Mouse (Mus musculus): Measurements from ENCODE around the gene Npm1. TPM values are rescaled to one million over a fixed set of nuclear protein-coding genes. Genes with fewer than 3 reads are reported as not detected.

Gene Npm1
- total and polyA plus RNA-seq, 2 experiments from 2014 or later = 179 to 254 TPM

- Histone ChIP-seq H3K27me3 (ENCODE audit: control insufficient read depth, insufficient read depth, low read length) (no peaks in the 10 kb centered on the region), H3K27ac (ENCODE audit: low read depth) (no peak overlapping the region), H3K9me3 (replicated peaks; ENCODE audit: control insufficient read depth, low read length) (no peaks in the 10 kb centered on the region), H3K4me1 (ENCODE audit: control insufficient read depth, insufficient read depth) (peaks cover 10% of the 10 kb centered on the region), H3K4me2 (ENCODE audit: low read depth, low read length) (no peak overlapping the region), H3K36me3 (replicated peaks; ENCODE audit: control insufficient read depth, insufficient read depth, low read length) (peaks cover 50% of the 10 kb centered on the region), H3K4me3 (ENCODE audit: low read depth, low read length) (no peak overlapping the region), H3K9ac (replicated peaks; ENCODE audit: low read depth, low read length) (no peak overlapping the region)
- DNase-seq (ENCODE audit: low spot score) = no peak
- WGBS = 88% methylated on average over 3 of the region's 3 CpGs
- ATAC-seq (ENCODE audit: insufficient read depth, low read depth) = no peak
- no peak for TF ChIP-seq CTCF (IDR thresholded peaks at IDR 0.05; ENCODE audit: low read depth)
- no peak for TF ChIP-seq EP300 (IDR thresholded peaks at IDR 0.05; ENCODE audit: low read depth)
Observed at GRCm38 (mm10) chr11:33159741-33160140, 3.3 kb downstream of the Npm1 start.

DNA sequence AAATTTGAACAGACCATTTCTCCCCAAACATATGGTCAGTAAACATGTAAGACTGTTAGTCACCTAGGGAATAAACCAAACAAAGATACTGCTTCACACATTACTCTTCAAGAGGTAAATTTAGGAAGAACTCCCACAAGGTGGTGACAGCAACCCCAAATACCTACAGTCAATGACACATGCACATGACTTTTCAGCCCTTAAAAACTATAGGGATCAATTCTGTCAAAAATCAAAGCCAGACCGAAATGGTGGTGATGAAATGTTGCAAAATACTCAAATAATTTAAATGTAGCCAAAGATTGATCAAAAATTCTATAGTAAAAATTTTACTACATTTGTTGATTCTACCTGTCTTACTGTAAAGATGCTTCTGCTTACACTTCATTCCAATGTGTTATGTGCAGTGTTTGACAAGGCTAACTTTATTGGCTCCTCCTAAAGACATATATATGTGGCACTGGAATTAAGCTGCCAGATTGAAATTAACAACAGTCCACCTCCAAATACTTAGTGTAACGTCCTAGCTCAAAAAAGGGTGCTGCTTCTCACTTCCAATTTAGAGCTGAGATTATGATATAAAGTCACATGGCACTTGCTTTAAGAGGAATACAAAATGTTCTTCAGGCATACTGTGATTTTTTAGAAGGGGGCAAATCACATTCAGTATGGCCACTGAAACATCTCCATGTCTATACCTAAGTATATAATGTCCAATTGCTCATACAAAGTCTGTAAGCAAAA, 5.4 kb downstream of the Npm1 start:
- DNase-seq (ENCODE audit: low spot score) (no peak), ATAC-seq (ENCODE audit: insufficient read depth, low read depth) (no peak)
- Histone ChIP-seq H3K4me1 (ENCODE audit: control insufficient read depth, insufficient read depth) (peaks cover 10% of the 10 kb centered on the region), H3K27me3 (ENCODE audit: control insufficient read depth, insufficient read depth, low read length) (no peaks in the 10 kb centered on the region), H3K4me2 (ENCODE audit: low read depth, low read length) (no peak overlapping the region), H3K36me3 (replicated peaks; ENCODE audit: control insufficient read depth, insufficient read depth, low read length) (peaks cover 66% of the 10 kb centered on the region), H3K27ac (ENCODE audit: low read depth) (no peak overlapping the region), H3K9me3 (replicated peaks; ENCODE audit: control insufficient read depth, low read length) (no peaks in the 10 kb centered on the region), H3K4me3 (ENCODE audit: low read depth, low read length) (no peak overlapping the region), H3K9ac (replicated peaks; ENCODE audit: low read depth, low read length) (no peak overlapping the region)
- TF ChIP-seq EP300 (IDR thresholded peaks at IDR 0.05; ENCODE audit: low read depth) (no peak), CTCF (IDR thresholded peaks at IDR 0.05; ENCODE audit: low read depth) (no peak)
- 71% methylated on average over 2 of the region's 2 CpGs for WGBS

GRCm38 (mm10) chr11:33156436-33157015, 6.5 kb downstream of the Npm1 start:
- Histone ChIP-seq H3K4me3 (ENCODE audit: low read depth, low read length) (no peak overlapping the region), H3K9ac (replicated peaks; ENCODE audit: low read depth, low read length) (no peak overlapping the region), H3K4me1 (ENCODE audit: control insufficient read depth, insufficient read depth) (peaks cover 5% of the 10 kb centered on the region), H3K4me2 (ENCODE audit: low read depth, low read length) (no peak overlapping the region), H3K27ac (ENCODE audit: low read depth) (no peak overlapping the region), H3K9me3 (replicated peaks; ENCODE audit: control insufficient read depth, low read length) (no peaks in the 10 kb centered on the region), H3K27me3 (ENCODE audit: control insufficient read depth, insufficient read depth, low read length) (no peaks in the 10 kb centered on the region), H3K36me3 (replicated peaks; ENCODE audit: control insufficient read depth, insufficient read depth, low read length) (peaks cover 73% of the 10 kb centered on the region)
- ATAC-seq (ENCODE audit: insufficient read depth, low read depth) (no peak), DNase-seq (ENCODE audit: low spot score) (no peak)
- WGBS = 84% methylated on average over 4 of the region's 4 CpGs
- TF ChIP-seq EP300 (IDR thresholded peaks at IDR 0.05; ENCODE audit: low read depth) = no peak

- H3K36me3 ChIP-seq (replicated peaks; ENCODE audit: control insufficient read depth, insufficient read depth, low read length) = peaks cover 73% of the 10 kb centered on the region
- WGBS = 76% methylated on average over 3 of the region's 3 CpGs
- no peak overlapping the region for H3K27ac ChIP-seq (ENCODE audit: low read depth)
Observed at GRCm38 (mm10) chr11:33154459-33154858, 8.5 kb downstream of the Npm1 start.

GRCm38 (mm10) chr11:33152997-33153396, 10.0 kb downstream of the Npm1 start:
- Histone ChIP-seq H3K4me3 (ENCODE audit: low read depth, low read length) (no peak overlapping the region), H3K9me3 (replicated peaks; ENCODE audit: control insufficient read depth, low read length) (no peaks in the 10 kb centered on the region), H3K4me2 (ENCODE audit: low read depth, low read length) (no peak overlapping the region), H3K9ac (replicated peaks; ENCODE audit: low read depth, low read length) (no peak overlapping the region), H3K36me3 (replicated peaks; ENCODE audit: control insufficient read depth, insufficient read depth, low read length) (peaks cover 61% of the 10 kb centered on the region), H3K27me3 (ENCODE audit: control insufficient read depth, insufficient read depth, low read length) (no peaks in the 10 kb centered on the region), H3K27ac (ENCODE audit: low read depth) (no peak overlapping the region), H3K4me1 (ENCODE audit: control insufficient read depth, insufficient read depth) (no peaks in the 10 kb centered on the region)
- TF ChIP-seq EP300 (IDR thresholded peaks at IDR 0.05; ENCODE audit: low read depth) = no peak
- ATAC-seq (ENCODE audit: insufficient read depth, low read depth) (no peak), DNase-seq (ENCODE audit: low spot score) (no peak)
- 89% methylated on average over 1 of the region's 1 CpGs for WGBS

More at GRCm38 (mm10) chr11:33154459-33154858, 8.5 kb downstream of the Npm1 start:
- H3K4me3 ChIP-seq (ENCODE audit: low read depth, low read length) = no peak overlapping the region
- no peaks in the 10 kb centered on the region for H3K4me1 ChIP-seq (ENCODE audit: control insufficient read depth, insufficient read depth)
- no peak overlapping the region for H3K4me2 ChIP-seq (ENCODE audit: low read depth, low read length)
- H3K9me3 ChIP-seq (replicated peaks; ENCODE audit: control insufficient read depth, low read length) = no peaks in the 10 kb centered on the region
- H3K9ac ChIP-seq (replicated peaks; ENCODE audit: low read depth, low read length) = no peak overlapping the region
- ATAC-seq (ENCODE audit: insufficient read depth, low read depth) (no peak), DNase-seq (ENCODE audit: low spot score) (no peak)
- TF ChIP-seq EP300 (IDR thresholded peaks at IDR 0.05; ENCODE audit: low read depth) = no peak
- TF ChIP-seq CTCF (IDR thresholded peaks at IDR 0.05; ENCODE audit: low read depth) = no peak
- no peaks in the 10 kb centered on the region for H3K27me3 ChIP-seq (ENCODE audit: control insufficient read depth, insufficient read depth, low read length)

DNA sequence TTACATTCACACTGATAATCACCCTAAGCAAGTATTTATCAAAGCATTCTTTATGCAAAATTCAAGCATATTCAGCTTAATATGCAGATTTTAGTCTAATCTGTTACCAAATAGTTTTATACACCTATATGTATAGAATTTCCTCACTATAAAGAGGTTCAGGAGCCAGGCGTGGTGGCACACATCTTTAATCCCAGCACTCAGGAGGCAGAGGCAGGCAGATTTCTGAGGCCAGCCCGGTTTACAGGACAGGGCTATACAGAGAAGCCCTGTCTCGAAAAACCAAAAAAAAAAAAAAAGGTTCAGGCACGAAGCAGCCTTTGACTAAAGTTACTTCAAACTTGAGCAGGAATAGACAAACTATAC, 11.2 kb downstream of the Npm1 start:
- Histone ChIP-seq H3K4me3 (ENCODE audit: low read depth, low read length) (no peak overlapping the region), H3K9ac (replicated peaks; ENCODE audit: low read depth, low read length) (no peak overlapping the region), H3K27me3 (ENCODE audit: control insufficient read depth, insufficient read depth, low read length) (no peaks in the 10 kb centered on the region), H3K27ac (ENCODE audit: low read depth) (no peak overlapping the region), H3K9me3 (replicated peaks; ENCODE audit: control insufficient read depth, low read length) (no peaks in the 10 kb centered on the region), H3K36me3 (replicated peaks; ENCODE audit: control insufficient read depth, insufficient read depth, low read length) (peaks cover 51% of the 10 kb centered on the region), H3K4me1 (ENCODE audit: control insufficient read depth, insufficient read depth) (no peaks in the 10 kb centered on the region), H3K4me2 (ENCODE audit: low read depth, low read length) (no peak overlapping the region)
- no peak for TF ChIP-seq EP300 (IDR thresholded peaks at IDR 0.05; ENCODE audit: low read depth)
- ATAC-seq (ENCODE audit: insufficient read depth, low read depth) (no peak), DNase-seq (ENCODE audit: low spot score) (no peak)
- WGBS = 77% methylated on average over 4 of the region's 4 CpGs

Data from heart, postnatal 0 days (tissue).